Mouse (Mus musculus) brain, adult 2 months (tissue): ENCODE measurements around the gene Krt13.

Source experiments
- DNase-seq: peaks from one replicate; pipeline ENCODE4 v3.0.0; 2011; ENCODE audit warnings: low read depth, low spot score

Gene Krt13

GRCm38 (mm10) chr11:100112935-100113741 lies 8.2 kb downstream of the Krt13 start:
- no peak for DNase-seq

GRCm38 (mm10) chr11:100105576-100106122 lies 15.7 kb downstream of the Krt13 start, which contains the start of gene Krt36:
Gene Krt36, minus strand, starts transcription at chr11:100105626.
- DNase-seq: no peak

- DNase-seq: no peak
Observed at GRCm38 (mm10) chr11:100102693-100103429, 18.5 kb downstream of the Krt13 start.

DNA sequence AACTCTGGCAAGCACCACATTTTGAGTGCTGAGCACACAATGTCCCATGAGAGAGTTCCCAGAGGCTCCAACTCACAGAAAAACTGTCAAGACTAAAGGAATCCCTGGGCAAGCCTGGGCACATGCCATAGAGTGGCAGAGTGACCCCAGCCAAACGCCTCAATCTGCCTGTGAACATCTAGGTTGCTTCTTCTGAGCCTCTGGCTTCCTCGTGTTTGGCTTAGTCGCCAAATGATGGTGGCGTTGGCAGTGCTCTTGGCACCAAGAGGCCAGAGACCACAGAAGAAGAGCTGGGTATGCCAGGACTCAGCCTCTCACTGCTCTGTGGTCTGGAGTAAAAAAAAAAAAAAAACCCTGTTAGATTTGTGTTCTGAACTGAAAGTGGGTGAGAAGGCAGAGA lies 21.0 kb downstream of the Krt13 start:
- no peak for DNase-seq

- DNase-seq: no peak
Observed at GRCm38 (mm10) chr11:100097819-100098218, 23.5 kb downstream of the Krt13 start.

DNA sequence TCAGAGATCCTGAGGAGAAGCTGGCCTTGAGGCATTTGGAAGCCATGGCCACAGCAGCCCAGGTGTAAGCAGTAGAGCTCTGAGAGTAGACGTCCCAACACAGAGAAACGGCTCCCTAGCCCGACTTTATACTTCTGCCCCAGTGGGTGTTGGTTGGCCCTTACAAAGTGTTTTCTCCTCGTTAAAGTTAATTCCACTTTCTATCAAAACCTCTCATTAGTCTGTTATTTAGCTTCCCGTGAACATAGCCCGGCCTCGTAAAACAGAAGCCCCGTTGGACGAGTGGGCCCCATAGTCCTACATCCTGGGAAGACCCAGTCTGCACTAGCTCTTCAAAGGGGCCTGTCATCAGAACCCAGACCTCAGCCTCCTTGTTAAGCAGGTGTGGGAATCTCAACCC lies 25.2 kb downstream of the Krt13 start, which contains the start of gene Krt35:
Gene Krt35 (minus strand): TSS at position 101 of the 400 bp plus-strand sequence.
- no peak for DNase-seq

DNA sequence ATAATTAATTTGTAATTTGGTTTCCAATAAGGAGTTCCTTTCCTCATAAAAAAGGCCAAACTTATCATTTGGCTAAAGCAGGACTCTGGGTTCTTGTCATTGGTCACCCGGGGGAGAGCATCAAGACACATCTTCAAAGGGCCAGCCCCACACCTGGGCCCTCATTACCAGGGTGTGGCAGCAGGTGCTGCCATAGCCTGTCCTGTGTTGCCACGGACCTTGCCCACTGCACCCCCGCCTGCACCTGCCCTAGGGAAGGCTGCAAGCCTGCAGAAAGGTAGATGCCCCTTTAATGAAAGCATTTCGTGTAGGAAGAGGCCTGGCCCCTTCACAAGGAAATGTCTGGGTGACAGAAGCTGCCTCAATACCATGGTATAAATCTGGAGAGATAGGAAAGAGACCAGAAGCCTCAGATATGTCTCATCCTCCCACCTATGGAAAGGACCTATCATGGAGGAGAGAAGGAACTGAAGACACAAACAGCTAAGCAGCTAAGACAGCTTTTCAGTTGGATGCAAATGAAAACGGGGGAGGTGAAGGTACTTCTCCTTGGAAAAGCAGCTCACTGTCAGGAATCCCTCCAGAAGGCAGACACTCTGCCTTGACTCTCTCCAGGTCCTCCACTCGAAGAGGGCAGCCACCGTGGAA lies 32.9 kb downstream of the Krt13 start:
- peak; percentile 66 for DNase-seq

DNA sequence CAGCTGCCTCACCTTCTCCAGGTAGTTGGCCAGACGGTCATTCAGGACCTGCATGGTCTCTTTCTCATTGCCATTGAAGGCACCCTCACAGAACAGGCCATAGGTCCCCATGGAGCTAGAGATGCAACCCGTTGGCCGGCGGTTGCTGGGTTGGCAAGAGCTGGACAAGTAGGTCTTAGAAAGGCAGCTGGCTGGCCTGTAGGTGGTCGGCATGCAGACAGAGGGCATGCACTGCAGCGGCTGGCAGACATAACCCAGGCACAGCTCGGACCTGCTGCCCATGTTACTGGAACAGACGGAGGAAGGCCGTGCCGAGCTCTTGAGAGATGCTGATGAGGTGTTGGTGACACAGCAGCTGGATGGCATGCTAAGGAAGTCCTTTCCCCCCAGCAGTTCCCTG lies 33.5 kb downstream of the Krt13 start, which contains the start of gene Krt32:
Gene Krt32 (minus strand): TSS at position 366 of the 400 bp plus-strand sequence.
- DNase-seq: no peak

GRCm38 (mm10) chr11:100073873-100074272 lies 47.5 kb downstream of the Krt13 start:
- peak; percentile 48 for DNase-seq
